Mouse (Mus musculus) 3134 (cell line): ENCODE measurements at regions not wholly inside any gene's neighbourhood (a gene's known extent, or its start where the extent isn't known, plus 50 kb on each side); places are given as distances from the start of the nearest gene placed in this dataset.

Experiments
- DNase-seq: peaks from one replicate; pipeline ENCODE4 v3.0.0-alpha.2; 2011; ENCODE audit warnings: low spot score; ENCODE audit not compliant: insufficient read length; ENCODE audit errors: extremely low read depth

GRCm38 (mm10) chr7:133521936-133522335, 80.0 kb downstream of the Tex36 start:
- no peak for DNase-seq

DNA sequence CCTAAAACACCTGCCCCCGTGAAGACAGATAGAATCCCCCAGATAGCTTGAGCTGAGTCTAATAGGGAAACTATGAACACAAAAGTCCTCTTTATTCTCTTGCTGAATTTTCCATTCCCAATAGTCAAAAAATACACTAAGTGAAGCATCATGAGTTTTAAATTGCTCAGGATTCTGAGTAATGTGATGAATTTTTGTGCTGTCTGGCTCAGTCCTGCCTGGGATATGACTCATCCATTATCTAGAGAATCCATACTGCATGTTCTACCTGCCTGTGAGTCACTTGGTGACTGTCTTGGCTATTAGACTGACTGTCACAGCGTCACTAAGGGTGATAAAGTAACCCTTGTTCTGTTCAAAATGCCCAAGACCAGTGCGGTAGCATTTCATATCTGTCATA, 83.0 kb downstream of the Tex36 start:
- no peak for DNase-seq

- DNase-seq, result no peak
These were observed 84.4 kb downstream of the Tex36 start for GRCm38 (mm10) chr7:133517576-133517975.

- no peak for DNase-seq
These were observed 91.0 kb downstream of the Tex36 start for GRCm38 (mm10) chr7:133510926-133511325.

DNA sequence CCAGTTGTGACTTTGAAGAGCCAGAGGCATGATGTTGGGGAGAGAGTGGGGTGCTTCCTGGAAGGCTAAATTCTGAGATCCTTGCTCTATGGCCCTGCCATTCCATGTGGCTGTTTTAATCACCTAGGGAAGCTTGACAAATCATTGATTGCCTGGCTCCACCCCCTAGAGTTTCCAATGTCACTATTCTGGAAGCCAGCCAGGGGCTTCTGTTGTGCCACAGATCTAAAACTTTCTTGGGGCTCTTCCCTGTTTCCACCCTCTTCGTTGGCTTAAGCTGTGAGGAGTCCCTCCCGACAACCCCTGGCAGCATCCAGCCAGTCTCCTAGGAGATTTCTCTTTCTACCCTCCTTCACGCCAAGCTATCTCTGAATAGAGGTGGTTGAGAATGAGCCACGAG, 92.5 kb downstream of the Tex36 start:
- no peak for DNase-seq

DNA sequence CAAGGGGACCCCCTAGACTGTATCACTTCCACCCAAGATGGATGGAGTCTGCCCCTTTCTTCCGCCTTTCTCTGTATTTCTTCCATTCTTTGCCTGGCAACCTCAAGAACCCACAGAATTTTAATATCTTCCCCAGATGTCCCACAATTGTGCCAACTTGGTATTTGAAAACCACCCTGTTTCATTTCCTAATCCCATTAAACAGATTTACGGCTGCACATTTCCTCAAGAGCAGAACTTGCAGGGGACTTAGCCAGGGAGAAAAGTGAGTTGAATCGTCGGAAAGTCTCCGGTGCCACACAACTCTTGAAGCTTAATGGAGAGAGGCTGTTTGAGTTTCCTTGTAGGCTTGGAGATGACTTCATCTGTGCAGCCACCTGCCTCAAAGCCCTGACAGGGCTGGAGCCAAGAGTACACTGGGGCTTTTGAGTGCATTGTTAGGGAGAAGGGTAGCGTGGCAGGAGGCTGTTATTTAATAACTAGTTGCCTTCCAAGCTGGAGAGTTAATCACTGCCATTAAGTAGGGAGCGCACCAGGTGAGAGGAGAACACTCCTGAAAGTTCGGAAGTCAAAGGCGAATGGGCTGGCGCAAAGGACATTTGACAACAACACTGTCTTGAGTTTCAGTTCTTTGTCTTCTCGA, 93.5 kb downstream of the Tex36 start:
- DNase-seq, result no peak

GRCm38 (mm10) chr7:133505628-133506027, 96.3 kb downstream of the Tex36 start:
- no peak for DNase-seq

DNA sequence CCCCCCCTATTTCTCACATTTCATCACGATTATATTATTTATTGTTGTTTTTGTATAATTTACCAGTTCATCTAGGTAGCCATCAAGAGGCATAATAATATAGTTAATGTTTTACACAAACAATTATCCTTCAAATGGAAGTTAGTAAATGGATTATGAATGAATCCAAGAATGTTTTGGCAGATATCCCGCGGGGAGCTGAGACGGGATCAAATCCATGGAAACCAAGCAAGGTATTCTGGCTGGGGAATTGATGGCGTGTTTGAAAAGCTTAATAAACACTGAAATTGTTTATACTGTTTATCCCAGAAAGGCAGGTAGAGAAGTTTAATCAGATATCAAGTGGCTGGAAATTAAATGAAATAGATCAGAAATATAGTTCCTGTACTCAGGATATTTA, 98.0 kb downstream of the Tex36 start:
- no peak for DNase-seq

DNA sequence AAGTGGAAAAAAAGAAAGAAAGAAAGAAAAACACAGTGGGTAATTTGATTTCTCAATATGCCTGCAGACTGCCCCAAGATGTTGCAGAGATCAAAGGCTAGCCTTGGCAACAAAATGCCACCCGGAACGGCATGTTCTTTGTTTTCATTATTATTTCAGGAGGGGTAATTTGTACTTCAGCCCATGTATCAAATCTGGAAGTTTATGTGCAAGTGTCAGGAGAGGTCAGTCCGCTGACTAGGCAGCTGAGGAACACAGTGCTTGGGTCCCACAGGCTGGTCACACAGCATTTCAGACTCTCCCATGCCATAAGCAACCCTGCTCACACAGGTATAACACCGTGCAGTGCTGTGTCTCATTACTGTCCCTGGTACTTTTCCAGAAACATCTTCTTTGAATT, 99.2 kb downstream of the Tex36 start:
- DNase-seq, result no peak

DNA sequence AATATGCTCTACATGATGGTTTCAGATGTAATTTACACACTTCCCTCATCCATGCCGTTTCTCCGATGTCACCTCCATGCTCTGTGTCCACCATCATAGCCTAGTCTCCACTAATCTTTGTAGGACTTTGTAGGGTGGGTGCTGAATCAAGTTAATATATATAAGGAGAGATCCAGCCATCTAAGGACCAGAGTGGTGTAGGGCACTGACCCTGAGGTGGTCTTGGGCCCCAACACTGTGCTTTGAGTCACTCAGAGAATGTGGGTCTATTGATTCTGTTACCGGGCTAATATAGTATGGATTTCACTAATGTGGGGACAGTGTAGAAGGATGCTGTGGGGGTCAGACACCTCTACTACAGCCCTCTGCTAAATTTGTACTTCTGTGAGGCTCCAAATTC, 104.4 kb downstream of the Tex36 start:
- no peak for DNase-seq

DNA sequence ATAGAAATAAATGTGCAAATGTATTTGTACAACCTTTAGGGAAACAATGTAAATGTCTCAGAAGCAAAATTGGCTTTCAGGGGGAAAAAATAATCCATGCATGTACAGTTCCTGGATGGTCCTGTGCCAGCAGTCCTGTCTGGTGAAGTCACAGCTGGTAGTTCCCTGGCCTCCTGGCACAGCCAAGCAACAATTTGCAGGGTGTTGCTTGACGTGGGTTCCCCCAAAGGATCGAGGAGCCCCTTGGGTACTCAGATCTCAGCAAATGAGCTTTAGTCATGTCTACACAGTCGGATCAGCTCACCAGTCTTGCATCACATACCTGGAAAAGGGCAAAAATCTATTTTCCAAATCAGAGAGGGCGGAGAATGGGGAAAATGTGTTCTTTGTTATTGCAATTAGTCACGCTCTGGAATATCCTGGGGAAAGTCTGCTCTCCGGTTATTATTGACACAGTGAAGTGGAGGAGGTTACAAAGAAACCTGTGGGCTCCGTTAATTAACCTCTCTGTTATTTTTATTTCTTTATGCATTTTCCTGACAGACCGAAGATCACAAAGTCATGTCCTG, 106.9 kb downstream of the Tex36 start:
- DNase-seq, result no peak

DNA sequence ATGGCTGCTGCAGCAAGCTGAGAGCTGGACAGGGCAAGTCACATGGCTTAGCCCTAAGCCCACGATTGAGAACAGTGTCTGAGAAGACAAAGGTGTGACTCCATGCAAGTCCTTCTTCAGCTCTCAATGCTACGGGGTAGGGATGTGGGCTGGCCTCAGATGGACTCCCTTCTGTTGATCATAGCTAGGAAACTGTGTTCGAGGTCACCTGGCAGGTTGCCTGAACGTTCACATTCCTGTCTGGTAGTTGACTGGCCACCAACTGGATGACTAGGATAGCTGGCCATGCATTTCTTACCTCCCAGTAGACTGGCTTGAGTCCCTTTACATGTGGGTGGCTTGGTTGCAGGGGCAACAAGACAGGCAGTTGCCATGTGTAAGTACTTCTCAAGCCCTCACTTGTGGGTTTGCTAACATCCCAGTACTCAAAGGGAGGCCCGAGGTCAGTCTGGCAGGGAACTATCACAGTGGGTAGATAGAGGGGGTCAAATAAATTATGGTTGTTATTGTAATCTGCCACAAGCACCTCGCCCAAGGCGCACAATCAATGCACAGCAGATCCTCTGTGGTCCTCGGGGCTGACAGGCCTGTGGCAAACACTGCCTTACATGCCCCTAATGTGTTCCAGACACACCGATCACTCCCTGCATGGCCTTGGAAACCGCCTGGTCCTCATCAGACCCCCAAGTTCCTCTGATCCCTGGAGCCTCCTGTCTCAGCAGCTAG, 107.5 kb downstream of the Tex36 start:
- no peak for DNase-seq

DNA sequence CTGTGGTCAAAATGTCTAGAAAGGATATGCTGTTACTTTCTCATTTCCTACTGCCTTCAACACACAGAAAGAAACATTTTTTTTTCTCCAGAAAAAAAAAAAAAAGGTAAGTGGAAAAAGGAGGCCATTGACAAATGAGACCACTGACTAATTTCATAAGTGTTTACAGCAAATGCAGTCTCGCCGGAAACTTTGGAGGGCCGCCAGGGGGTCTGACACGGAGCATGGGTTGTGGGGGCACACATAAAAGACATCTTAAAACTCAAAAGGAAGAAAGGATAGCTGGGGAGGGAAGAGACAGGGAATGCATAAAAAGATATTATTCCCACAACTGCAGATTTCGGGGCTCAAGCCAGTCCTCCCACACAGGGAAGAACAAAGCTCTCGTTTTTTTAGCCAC, 109.3 kb downstream of the Tex36 start:
- DNase-seq, result no peak

DNA sequence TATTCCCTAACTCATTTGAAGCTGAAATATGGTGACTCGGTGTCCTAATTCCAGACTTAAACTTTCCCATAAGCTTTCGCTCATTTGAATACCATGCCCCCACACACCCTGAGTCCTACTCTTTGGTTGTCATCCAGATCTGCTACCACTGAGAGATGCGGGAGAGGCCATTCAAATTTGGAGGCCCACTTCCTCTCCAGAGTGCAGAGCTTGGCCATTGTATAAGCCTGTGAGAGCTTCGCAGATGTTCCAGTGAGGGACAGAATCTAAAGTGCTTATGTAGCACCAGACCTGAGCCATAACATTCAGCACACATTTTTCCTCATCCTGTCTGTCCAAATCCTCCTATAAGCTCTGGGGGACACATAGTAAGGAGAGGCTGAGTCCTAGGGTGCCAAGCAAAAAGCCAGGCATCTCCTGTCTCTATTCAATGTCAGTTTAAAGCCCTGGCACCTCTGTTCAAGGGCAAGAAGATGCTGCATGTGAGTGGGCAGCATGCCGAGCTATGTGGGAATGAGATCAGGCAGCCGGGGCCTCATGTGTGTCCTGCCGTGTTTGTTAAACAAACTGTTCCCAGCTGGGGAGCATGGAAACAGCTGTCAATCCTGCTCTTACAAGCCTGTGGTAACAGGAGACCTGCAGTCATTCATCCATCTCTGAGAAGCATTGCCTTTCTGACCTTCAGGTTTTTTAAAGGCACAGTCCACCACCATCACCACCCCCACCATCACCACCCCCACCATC, 113.9 kb downstream of the Tex36 start:
- DNase-seq, result no peak

GRCm38 (mm10) chr7:133484430-133484841, 117.5 kb downstream of the Tex36 start:
- DNase-seq, result no peak

DNA sequence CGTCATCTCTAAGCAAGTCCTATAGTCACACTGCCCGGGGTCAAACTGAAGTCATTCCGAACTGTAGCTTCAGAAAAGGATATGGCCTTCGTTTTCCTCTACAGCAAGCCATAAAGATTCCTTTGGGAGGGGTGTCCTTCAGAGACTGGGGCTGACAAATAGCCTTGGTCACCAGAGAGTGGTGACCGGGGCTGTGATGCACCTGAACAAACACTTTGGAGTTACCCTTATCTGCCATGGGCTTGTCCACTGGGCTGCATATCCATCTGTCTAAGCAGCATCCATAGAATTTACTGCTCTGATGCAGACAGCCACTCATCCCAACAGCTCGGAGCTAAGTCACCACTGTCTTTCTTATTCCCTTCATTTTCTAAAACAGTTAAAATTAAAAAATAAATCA, 120.4 kb downstream of the Tex36 start:
- no peak for DNase-seq

DNA sequence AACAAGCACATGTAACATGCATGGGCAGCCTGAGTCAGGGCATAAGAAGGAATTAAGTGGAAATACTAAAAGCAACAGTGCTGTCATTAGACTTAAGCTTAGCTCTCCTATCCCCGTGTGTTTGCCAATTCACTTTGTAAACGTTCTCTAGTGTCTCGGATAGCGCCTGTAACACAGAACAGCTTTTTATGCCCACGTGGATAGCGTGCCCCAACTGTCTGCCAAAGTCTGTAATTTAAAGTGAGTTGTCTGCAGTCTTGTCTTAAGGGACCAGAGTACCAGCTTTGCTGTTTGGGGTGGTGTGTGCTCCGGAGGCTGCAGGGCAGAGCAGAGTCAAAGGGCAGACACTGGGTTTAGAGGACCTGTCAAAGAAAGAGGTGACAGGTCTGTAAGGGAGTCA, 122.3 kb downstream of the Tex36 start:
- no peak for DNase-seq

DNA sequence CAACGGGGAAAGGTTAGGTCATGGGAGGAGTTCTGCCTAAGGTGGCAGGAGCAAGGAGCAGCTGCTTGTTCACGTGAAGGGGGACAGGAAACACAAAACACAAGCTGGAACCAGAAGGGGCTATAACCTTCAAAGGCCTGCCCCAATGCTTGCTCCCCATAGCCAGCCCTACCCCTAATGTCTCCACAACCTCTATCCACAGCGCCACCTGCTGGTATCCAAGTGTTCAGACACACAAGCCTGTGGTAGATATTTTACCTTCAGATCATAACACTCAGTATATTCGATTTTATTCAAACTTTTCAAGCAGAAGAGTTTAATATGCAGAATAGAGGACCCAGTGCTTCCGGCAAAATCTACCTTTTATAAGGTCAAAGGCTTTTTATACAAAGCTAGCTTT, 124.0 kb downstream of the Tex36 start:
- DNase-seq, result no peak

DNA sequence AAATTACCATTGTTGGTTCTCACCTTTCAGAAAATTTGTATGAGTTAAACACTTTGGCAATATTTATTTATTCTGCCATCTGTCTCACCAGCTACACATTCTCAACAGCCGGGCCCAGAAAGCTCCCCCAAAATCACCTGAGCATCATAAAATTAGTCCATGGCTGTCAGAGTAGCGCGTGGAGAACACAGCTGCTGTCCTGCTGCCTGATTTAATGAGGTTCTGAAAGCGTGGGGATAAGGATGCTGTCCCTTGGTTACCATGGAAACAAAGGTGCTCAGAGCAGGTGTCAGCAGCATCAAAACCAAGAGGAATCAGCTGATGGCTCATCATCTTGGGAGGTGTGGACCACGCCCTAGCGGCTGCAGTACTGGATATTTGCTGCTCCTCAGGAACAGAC, 124.7 kb downstream of the Tex36 start:
- DNase-seq, result no peak

- no peak for DNase-seq
These were observed 130.3 kb downstream of the Tex36 start for GRCm38 (mm10) chr7:133471706-133472105.

- no peak for DNase-seq
These were observed 131.4 kb downstream of the Tex36 start for GRCm38 (mm10) chr7:133470620-133470958.
